7 mouse cellular contexts compared by ENCODE assay signal in the genomic region with DNA sequence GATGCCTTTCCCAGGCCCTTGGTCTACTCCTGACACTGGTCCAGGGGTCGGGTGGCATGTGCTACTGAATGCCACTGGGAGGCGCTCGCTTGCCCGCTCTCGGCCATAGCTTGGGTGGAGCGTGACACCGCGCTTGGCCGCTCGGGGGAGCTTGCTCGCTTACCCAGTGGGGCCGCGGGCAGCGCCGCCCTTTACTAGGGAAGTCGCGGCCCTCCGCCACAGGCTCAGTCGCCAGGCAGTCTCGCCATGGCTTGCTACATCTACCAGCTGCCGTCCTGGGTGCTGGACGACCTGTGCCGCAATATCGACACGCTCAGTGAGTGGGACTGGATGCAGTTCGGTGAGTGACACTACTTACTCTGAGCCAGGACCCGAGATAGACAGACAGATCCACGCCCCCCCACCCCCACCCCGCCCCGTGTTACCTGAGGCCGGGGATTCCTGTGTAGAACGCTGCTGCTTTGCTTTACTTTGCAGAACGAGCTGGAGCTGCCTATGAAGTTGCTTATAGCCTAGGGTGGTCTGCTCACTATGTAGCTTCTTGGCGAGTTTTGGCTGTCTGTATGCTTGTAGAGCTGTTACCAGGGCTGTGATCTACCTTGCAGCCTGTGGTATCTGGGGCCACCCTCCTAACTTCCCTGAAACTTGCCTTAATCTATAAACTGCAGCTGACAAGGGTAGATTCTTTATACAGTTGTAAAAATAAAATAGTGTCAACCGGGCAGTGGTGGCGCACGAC. TPM values are rescaled to one million over a fixed set of nuclear protein-coding genes. Genes with fewer than 3 reads are reported as not detected.
DNase-seq lines count a peak whose midpoint lies in the region; ATAC-seq lines count a peak whose summit lies in the region.

Gene Irak2 (plus strand): TSS at position 166 of the 739 bp plus-strand sequence.

- H3K27me3 ChIP-seq in intestine, embryonic 15.5 days (replicated peaks) = no peaks in the 10 kb centered on the region
- no peaks in the 10 kb centered on the region for H3K27me3 ChIP-seq in midbrain, embryonic 10.5 days (ENCODE audit: low read depth, poor library complexity, severe bottlenecking)

- H3K9me3 ChIP-seq in intestine, embryonic 15.5 days = no peaks in the 10 kb centered on the region
- no peaks in the 10 kb centered on the region for H3K9me3 ChIP-seq in midbrain, embryonic 10.5 days (replicated peaks)

- ATAC-seq in intestine, embryonic 15.5 days = peak; percentile 96

- 7% methylated on average over 37 of the region's 37 CpGs for WGBS in intestine, embryonic 15.5 days
- 9% methylated on average over 37 of the region's 37 CpGs for WGBS in midbrain, embryonic 10.5 days

- H3K4me3 ChIP-seq in intestine, embryonic 15.5 days (replicated peaks) = peak within 1 kb of the TSS; percentile 52
- peak within 1 kb of the TSS; percentile 58 for H3K4me3 ChIP-seq in midbrain, embryonic 10.5 days

- intact Hi-C loops in gastrocnemius, postnatal 36 days (cut with DNase I) = loop anchor here (1.0 kb wide), 1 partner anchor 44 kb away; no protein-coding TSS in a partner anchor
- intact Hi-C loops in left cerebral cortex, postnatal 25 days (cut with DNase I) = loop anchor here (1.0 to 5.0 kb wide), 3 partner anchors 43 to 439 kb away; no protein-coding TSS in a partner anchor

- DNase-seq in adrenal gland, adult (ENCODE audit: inconsistent age in 2 of 2, low spot score in 1 of 2) = peak; percentile 96 to 99
- DNase-seq in embryo, embryonic 11 days = peak; percentile 96
- peak; percentile 92 to 96 for DNase-seq in gastrocnemius, postnatal 36 days
- peak; percentile 96 for DNase-seq in left cerebral cortex, postnatal 25 days (ENCODE audit: low spot score in 2 of 2)
- DNase-seq in midbrain, embryonic 10.5 days (ENCODE audit: low spot score) = peak; percentile 91
- DNase-seq in right cerebral cortex, postnatal 4 days = peak; percentile 88

- no peak within 1 kb of the TSS; the same call in 1 of the 2 replicates for H3K27ac ChIP-seq in intestine, embryonic 15.5 days
- H3K27ac ChIP-seq in midbrain, embryonic 10.5 days (replicated peaks) = peak within 1 kb of the TSS; percentile 71

- peak within 1 kb of the TSS; percentile 69 for H3K4me2 ChIP-seq in intestine, embryonic 15.5 days (replicated peaks)

- H3K36me3 ChIP-seq in intestine, embryonic 15.5 days = no peaks in the 10 kb centered on the region
- H3K36me3 ChIP-seq in midbrain, embryonic 10.5 days = peaks cover 7% of the 10 kb centered on the region

- peak within 1 kb of the TSS; percentile 56 for H3K9ac ChIP-seq in intestine, embryonic 15.5 days

- H3K4me1 ChIP-seq in intestine, embryonic 15.5 days (replicated peaks) = no peaks in the 10 kb centered on the region
- H3K4me1 ChIP-seq in midbrain, embryonic 10.5 days = peaks cover 11% of the 10 kb centered on the region

RNA-seq across cellular contexts. Expression of gene Irak2, which starts in this region (rescaled TPM):
- 1 to 10 TPM; 3.1 to 3.9 TPM for total RNA-seq in gastrocnemius, postnatal 36 days (2021)
- polyA plus RNA-seq in intestine, embryonic 15.5 days (2015; fragmentation: Nextera tagmentation; extraction: Ambion mirVana) = 11.0 and 13.9 TPM in 2 replicates
- 10 to 100 TPM; 18.5 to 21.1 TPM for total RNA-seq in left cerebral cortex, postnatal 25 days (2021)
- polyA plus RNA-seq in midbrain, embryonic 10.5 days (2016; fragmentation: Nextera tagmentation; extraction: Ambion mirVana) = 2.6 and 3.0 TPM in 2 replicates
